Mouse (Mus musculus) v-Abl transformed pro-B cells (cell line): ENCODE data around the gene Immt.
"Not testable (repeated sequence)": the region's sequence is repeated elsewhere in the genome, so short reads cannot be mapped to it uniquely, and the experiment has no call there.

Experiments
- in situ Hi-C, 2 experiments: fragments of 400-800 bp; cut with MboI; formaldehyde crosslinking; loops; one replicate each; pipeline ENCODE4 v1.15.1; 2025; ENCODE audit not compliant: unreplicated experiment in 2 of 2

The Immt gene

GRCm38 (mm10) chr6:71836811-71837210 lies 5.7 kb downstream of the Immt start:
- in situ Hi-C loops, result no loop called here

GRCm38 (mm10) chr6:71839815-71840214 lies 8.7 kb downstream of the Immt start:
- in situ Hi-C loops, result no loop called here

GRCm38 (mm10) chr6:71840597-71841290 lies 9.6 kb downstream of the Immt start:
- in situ Hi-C loops, result no loop called here

GRCm38 (mm10) chr6:71846906-71847305 lies 15.8 kb downstream of the Immt start:
- in situ Hi-C loops, result not testable (repeated sequence)

GRCm38 (mm10) chr6:71867751-71868150 lies 36.6 kb downstream of the Immt start:
- in situ Hi-C loops, result loop anchor here (5.0 kb wide), 2 partner anchors 300 to 390 kb away; no protein-coding TSS in a partner anchor

GRCm38 (mm10) chr6:71868809-71869208 lies 37.7 kb downstream of the Immt start:
- in situ Hi-C loops, result loop anchor here (5.0 kb wide), 2 partner anchors 298 to 388 kb away; no protein-coding TSS in a partner anchor

GRCm38 (mm10) chr6:71871396-71871795 lies 40.3 kb downstream of the Immt start:
- in situ Hi-C loops, result no loop called here

GRCm38 (mm10) chr6:71877965-71878760 lies 47.0 kb downstream of the Immt start:
- in situ Hi-C loops, result loop anchor here in 1 of 2 experiments (25.0 kb wide), 1 partner anchor 966 kb away; the partner anchor contains the start of gene Tex37

- in situ Hi-C loops, result loop anchor here in 1 of 2 experiments (25.0 kb wide), 1 partner anchor 981 kb away; the partner anchor contains the start of gene Tex37
Measured at GRCm38 (mm10) chr6:71893263-71893662, 62.1 kb downstream of the Immt start.

- in situ Hi-C loops, result no loop called here
Measured at GRCm38 (mm10) chr6:71907702-71908235, 76.6 kb downstream of the Immt start.

GRCm38 (mm10) chr6:71908481-71909381 lies 77.6 kb downstream of the Immt start, which contains the start of the genes Ptcd3 and Polr1a:
Gene Ptcd3, minus strand, starts transcription at chr6:71908750.
Gene Polr1a, plus strand, starts transcription at chr6:71909053.
- in situ Hi-C loops, result no loop called here

- in situ Hi-C loops, result no loop called here
Measured at GRCm38 (mm10) chr6:71909384-71909783, 78.3 kb downstream of the Immt start.

- in situ Hi-C loops, result no loop called here
Measured at GRCm38 (mm10) chr6:71909840-71910239, 78.7 kb downstream of the Immt start.

- in situ Hi-C loops, result no loop called here
Measured at GRCm38 (mm10) chr6:71911686-71912450, 80.7 kb downstream of the Immt start.

GRCm38 (mm10) chr6:71920752-71921151 lies 89.6 kb downstream of the Immt start:
- in situ Hi-C loops, result no loop called here

- in situ Hi-C loops, result loop anchor here (5.0 to 25.0 kb wide), 2 partner anchors 162 to 242 kb away; partner anchors contain the start of gene St3gal5 (in 1 of the 2)
Measured at GRCm38 (mm10) chr6:71925233-71925632, 94.1 kb downstream of the Immt start.
